Mouse (Mus musculus) ES-E14 (cell line): ENCODE results near the gene Scn4a.

Source experiments
- CHD2 ChIP-seq: IDR thresholded peaks from 2 replicates; pipeline ENCODE4 v1.6.1; 2014; ENCODE audit warnings: mild to moderate bottlenecking, low read depth, low read length, inconsistent platforms
- HCFC1 ChIP-seq: IDR thresholded peaks from 2 replicates; pipeline ENCODE4 v1.6.1; 2012; ENCODE audit warnings: low read length, inconsistent platforms, borderline replicate concordance; ENCODE audit not compliant: insufficient read depth
- MAFK ChIP-seq: IDR thresholded peaks from 2 replicates; pipeline ENCODE4 v1.6.1; 2014; ENCODE audit warnings: mild to moderate bottlenecking, low read depth, low read length, inconsistent platforms; ENCODE audit not compliant: insufficient read depth
- ZC3H11A ChIP-seq: IDR thresholded peaks from 2 replicates; pipeline ENCODE4 v1.6.1; 2012; ENCODE audit warnings: low read depth, mild to moderate bottlenecking, inconsistent platforms, low read length, borderline replicate concordance
- ZNF384 ChIP-seq: IDR thresholded peaks from 2 replicates; pipeline ENCODE4 v1.6.1; 2012; ENCODE audit warnings: low read depth, low read length, inconsistent platforms

DNA sequence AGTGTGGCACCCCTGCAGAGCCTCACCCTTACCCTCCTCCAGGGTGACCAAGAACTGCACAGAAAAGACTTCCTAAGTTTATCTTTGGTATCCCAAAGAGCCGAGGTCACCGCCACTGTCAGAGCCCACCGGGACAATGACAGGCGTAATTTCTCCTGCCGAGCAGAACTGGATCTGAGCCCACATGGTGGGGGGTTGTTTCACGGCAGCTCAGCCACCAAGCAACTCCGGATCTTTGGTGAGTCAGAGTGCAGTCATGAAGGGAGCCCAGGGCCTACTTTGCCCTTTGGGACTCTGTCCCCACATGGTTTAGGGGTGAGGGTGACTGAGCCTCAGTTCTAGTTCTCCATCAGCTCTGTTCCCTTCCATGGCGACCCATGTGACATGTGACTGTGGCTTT, 69.0 kb downstream of the Scn4a start:
- TF ChIP-seq MAFK = no peak
- no peak for TF ChIP-seq ZNF384
- no peak for TF ChIP-seq CHD2
- no peak for TF ChIP-seq HCFC1
- no peak for TF ChIP-seq ZC3H11A
